In genomic region chr16:92498589-92498981, GRCm38 (mm10) we compare ENCODE assay signal across 10 mouse cellular contexts. TPM values are rescaled to one million over a fixed set of nuclear protein-coding genes. Genes with fewer than 3 reads are reported as not detected.
A peak's percentile ranks its signal among the peaks of the same experiment; 100 is the strongest.
DNase-seq lines count a peak whose midpoint lies in the region; ATAC-seq lines count a peak whose summit lies in the region.
"Had no signal": no experiment of that assay in that cellular context is flagged by ENCODE, and none has a peak within 500 bp of the region (broad histone marks: within the 10 kb centered on the region; RNA-seq: fewer than 3 reads in every experiment).

No protein-coding gene starts in this region.

- H3K9me3 ChIP-seq in heart, embryonic 16.5 days (replicated peaks; ENCODE audit: control insufficient read depth, low read length): no peaks in the 10 kb centered on the region; the same call in 1 of the 2 replicates
- no peaks in the 10 kb centered on the region for H3K9me3 ChIP-seq in embryonic facial prominence, embryonic 12.5 days
- H3K9me3 ChIP-seq in midbrain, embryonic 16.5 days (replicated peaks; ENCODE audit: control insufficient read depth, low read length, poor library complexity, severe bottlenecking): no peaks in the 10 kb centered on the region

- no peak for DNase-seq in heart, adult 9 months (ENCODE audit: low spot score in 2 of 2)
- DNase-seq in kidney, postnatal 14 days: peak; percentile 12
- DNase-seq in frontal cortex, adult 2 months (ENCODE audit: extremely low spot score in 1 of 2, low spot score in 1 of 2): no peak
- DNase-seq in adrenal gland, adult 18-20 months (ENCODE audit: low spot score in 2 of 2): no peak
- no peak for DNase-seq in urinary bladder, postnatal 36 days (ENCODE audit: low spot score in 2 of 2)

- no peak overlapping the region for H3K27ac ChIP-seq in heart, embryonic 16.5 days (ENCODE audit: low read length)
- no peak overlapping the region for H3K27ac ChIP-seq in embryonic facial prominence, embryonic 12.5 days
- H3K27ac ChIP-seq in midbrain, embryonic 16.5 days (ENCODE audit: low read length): no peak overlapping the region

- H3K9ac ChIP-seq in heart, embryonic 16.5 days (ENCODE audit: low read length): peak overlapping the region; percentile 72
- peak overlapping the region; percentile 58 for H3K9ac ChIP-seq in embryonic facial prominence, embryonic 12.5 days
- peak overlapping the region; percentile 51 for H3K9ac ChIP-seq in midbrain, embryonic 16.5 days (ENCODE audit: low read depth, low read length)

- H3K4me2 ChIP-seq in heart, embryonic 16.5 days (ENCODE audit: low read depth, low read length): peak overlapping the region; percentile 96
- peak overlapping the region; percentile 95 for H3K4me2 ChIP-seq in embryonic facial prominence, embryonic 12.5 days (replicated peaks)
- peak overlapping the region; percentile 87 for H3K4me2 ChIP-seq in midbrain, embryonic 16.5 days (ENCODE audit: low read length)

- H3K36me3 ChIP-seq in heart, embryonic 16.5 days (ENCODE audit: control insufficient read depth, insufficient read depth): no peaks in the 10 kb centered on the region
- no peaks in the 10 kb centered on the region for H3K36me3 ChIP-seq in embryonic facial prominence, embryonic 12.5 days
- no peaks in the 10 kb centered on the region for H3K36me3 ChIP-seq in midbrain, embryonic 16.5 days (ENCODE audit: control insufficient read depth, insufficient read depth, low read length)

- peak overlapping the region; percentile 71 for H3K4me3 ChIP-seq in heart, embryonic 16.5 days (ENCODE audit: low read length)
- H3K4me3 ChIP-seq in embryonic facial prominence, embryonic 12.5 days: peak overlapping the region; percentile 51
- H3K4me3 ChIP-seq in midbrain, embryonic 16.5 days (ENCODE audit: low read depth, low read length): peak overlapping the region; percentile 52
- H3K4me3 ChIP-seq: megakaryocyte, embryonic 14.5 days had no signal

- ATAC-seq in heart, embryonic 16.5 days (replicated peaks; ENCODE audit: extremely low read depth, insufficient read depth, low FRiP score): peak; percentile 57
- ATAC-seq in embryonic facial prominence, embryonic 12.5 days (ENCODE audit: insufficient number of reproducible peaks, insufficient read depth, low FRiP score, low TSS enrichment): no peak
- ATAC-seq in midbrain, embryonic 16.5 days: no peak
- ATAC-seq: Patski had no signal

- peaks cover 47% of the 10 kb centered on the region for H3K27me3 ChIP-seq in heart, embryonic 16.5 days (ENCODE audit: control insufficient read depth, insufficient read depth, low read length)
- peaks cover 49% of the 10 kb centered on the region for H3K27me3 ChIP-seq in embryonic facial prominence, embryonic 12.5 days
- H3K27me3 ChIP-seq in midbrain, embryonic 16.5 days (ENCODE audit: control insufficient read depth, insufficient read depth, low read depth, low read length): peaks cover 36% of the 10 kb centered on the region

- H3K4me1 ChIP-seq in heart, embryonic 16.5 days (ENCODE audit: control insufficient read depth, insufficient read depth, low read length): peaks cover 19% of the 10 kb centered on the region
- peaks cover 16% of the 10 kb centered on the region for H3K4me1 ChIP-seq in embryonic facial prominence, embryonic 12.5 days
- H3K4me1 ChIP-seq in midbrain, embryonic 16.5 days (ENCODE audit: control insufficient read depth, insufficient read depth, low read length): peaks cover 10% of the 10 kb centered on the region

- under 1% methylated on average over 32 of the region's 34 CpGs for WGBS in heart, embryonic 16.5 days
- WGBS in embryonic facial prominence, embryonic 12.5 days: 1% methylated on average over 34 of the region's 34 CpGs
- WGBS in midbrain, embryonic 16.5 days: 1% methylated on average over 33 of the region's 34 CpGs

RNA-seq across cellular contexts. Expression of gene Clic6, which starts 13.0 kb away (rescaled TPM):
- 1.9 and 3.4 TPM in 2 replicates for polyA plus RNA-seq in heart, embryonic 16.5 days (2015; fragmentation: Nextera tagmentation; extraction: Ambion mirVana)
- 4.0 and 4.4 TPM in 2 replicates for polyA plus RNA-seq in embryonic facial prominence, embryonic 12.5 days (2016; fragmentation: Nextera tagmentation; extraction: Ambion mirVana)
- 2.7 and 3.2 TPM in 2 replicates for polyA plus RNA-seq in midbrain, embryonic 16.5 days (2015; fragmentation: Nextera tagmentation; extraction: Ambion mirVana)
- polyA plus RNA-seq in frontal cortex, adult 2 months (2012; rRNA removed): 0.67 and 0.82 TPM in 2 replicates
- total RNA-seq in adrenal gland, adult 18-20 months (2021): under 1 TPM; 0.10 to 0.29 TPM

RNA-seq across cellular contexts. Expression of gene Rcan1, which starts 27.9 kb away (rescaled TPM):
- 80.7 and 89.2 TPM in 2 replicates for polyA plus RNA-seq in heart, embryonic 16.5 days (2015; fragmentation: Nextera tagmentation; extraction: Ambion mirVana)
- polyA plus RNA-seq in embryonic facial prominence, embryonic 12.5 days (2016; fragmentation: Nextera tagmentation; extraction: Ambion mirVana): 36.7 and 38.6 TPM in 2 replicates
- polyA plus RNA-seq in midbrain, embryonic 16.5 days (2015; fragmentation: Nextera tagmentation; extraction: Ambion mirVana): 76.3 and 80.8 TPM in 2 replicates
- 44.2 and 45.5 TPM in 2 replicates for polyA plus RNA-seq in frontal cortex, adult 2 months (2012; rRNA removed)
- 10 to 100 TPM; 14.8 to 26.7 TPM for total RNA-seq in adrenal gland, adult 18-20 months (2021)
